Mouse (Mus musculus): ENCODE results near the gene AC109138.7.

Gene AC109138.7

GRCm38 (mm10) chr19:4214071-4214770 lies at the start of gene AC109138.7, which contains the start of gene Clcf1:
Gene AC109138.7, plus strand, starts transcription at chr19:4214357.
Gene Clcf1, plus strand, starts transcription at chr19:4214238.
- DNase-seq (ENCODE audit: low spot score), result peak; percentile 55

DNA sequence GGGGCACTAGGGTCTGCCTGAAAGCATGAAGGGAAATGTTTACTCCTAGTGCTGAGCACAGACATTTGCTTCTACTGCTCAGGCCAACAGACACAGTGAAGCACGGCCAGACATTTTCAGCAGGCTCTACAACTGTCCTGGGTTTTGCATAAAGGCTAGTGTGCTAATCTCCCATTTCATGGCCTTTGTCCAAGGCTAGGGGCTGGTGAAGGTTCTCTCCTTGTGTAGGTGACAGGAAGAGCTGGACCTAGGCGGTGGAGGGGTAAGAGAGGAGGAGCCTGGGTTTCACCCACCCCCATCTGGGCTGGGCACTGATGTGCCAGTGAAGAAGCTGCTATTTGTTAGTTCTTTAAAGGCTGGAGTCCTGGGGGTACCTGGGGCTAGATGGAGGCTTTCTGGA lies 49.4 kb upstream of the AC109138.7 start:
- DNase-seq (ENCODE audit: low spot score), result no peak

DNA sequence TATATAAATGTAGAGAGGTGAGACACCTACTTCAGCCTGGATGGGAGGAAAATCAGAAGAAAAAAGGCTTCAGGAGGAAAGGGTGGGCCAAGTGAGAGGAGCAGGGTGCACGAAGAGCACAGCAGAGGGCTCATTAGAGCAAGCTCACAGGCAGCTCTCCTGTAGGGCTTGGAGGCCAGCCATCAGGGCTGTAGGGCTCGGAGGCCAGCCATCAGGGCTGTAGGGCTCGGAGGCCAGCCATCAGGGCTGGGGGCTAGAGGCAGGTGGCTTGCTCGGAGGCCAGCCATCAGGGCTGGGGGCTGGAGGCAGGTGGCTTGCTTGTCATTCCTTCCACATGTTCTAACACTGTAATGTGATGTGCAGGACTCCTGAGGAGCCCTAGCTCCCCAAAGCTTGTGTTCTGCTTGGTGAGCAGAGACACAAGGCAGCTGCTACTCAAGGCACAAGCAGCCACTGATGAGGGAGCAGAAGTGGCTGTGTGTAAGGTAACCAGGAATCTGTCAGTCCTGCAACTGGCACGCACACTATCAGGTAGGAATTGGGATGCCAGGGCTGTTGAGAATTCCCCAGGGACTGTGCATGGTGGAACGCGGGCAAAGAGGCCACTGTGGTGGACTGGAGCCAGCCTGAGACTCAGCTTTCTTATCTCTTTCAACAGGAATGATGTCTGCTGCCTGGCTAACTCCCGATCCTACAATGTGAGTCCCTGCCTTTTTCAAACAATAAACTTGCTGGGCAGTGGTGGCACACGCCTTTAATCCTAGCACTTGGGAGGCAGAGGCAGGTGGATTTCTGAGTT lies 47.3 kb upstream of the AC109138.7 start:
- DNase-seq (ENCODE audit: low spot score), result no peak

DNA sequence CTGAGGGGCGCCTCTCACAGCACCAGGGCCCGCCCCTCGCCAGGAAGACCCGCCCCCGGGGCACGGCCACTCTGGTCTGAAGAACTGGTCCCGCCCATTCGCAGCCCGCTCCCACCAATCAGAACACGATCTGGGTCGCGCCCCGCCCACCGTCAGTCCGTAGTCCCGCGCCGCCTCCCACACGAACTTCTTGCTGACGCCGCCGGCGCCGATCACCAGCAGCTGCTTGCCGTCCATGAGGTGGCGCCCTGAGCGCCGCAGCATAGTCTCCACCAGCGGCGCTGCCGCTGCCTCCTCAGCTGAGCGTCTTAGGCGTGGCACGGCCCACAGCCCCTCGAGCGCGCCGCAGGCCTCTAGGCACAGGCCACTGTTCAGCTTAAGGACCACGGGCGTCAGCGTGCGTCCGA lies 44.8 kb upstream of the AC109138.7 start:
- peak; percentile 99 for DNase-seq (ENCODE audit: low spot score)

- no peak for DNase-seq (ENCODE audit: low spot score)
Observed at GRCm38 (mm10) chr19:4169810-4170209, 44.3 kb upstream of the AC109138.7 start.

DNA sequence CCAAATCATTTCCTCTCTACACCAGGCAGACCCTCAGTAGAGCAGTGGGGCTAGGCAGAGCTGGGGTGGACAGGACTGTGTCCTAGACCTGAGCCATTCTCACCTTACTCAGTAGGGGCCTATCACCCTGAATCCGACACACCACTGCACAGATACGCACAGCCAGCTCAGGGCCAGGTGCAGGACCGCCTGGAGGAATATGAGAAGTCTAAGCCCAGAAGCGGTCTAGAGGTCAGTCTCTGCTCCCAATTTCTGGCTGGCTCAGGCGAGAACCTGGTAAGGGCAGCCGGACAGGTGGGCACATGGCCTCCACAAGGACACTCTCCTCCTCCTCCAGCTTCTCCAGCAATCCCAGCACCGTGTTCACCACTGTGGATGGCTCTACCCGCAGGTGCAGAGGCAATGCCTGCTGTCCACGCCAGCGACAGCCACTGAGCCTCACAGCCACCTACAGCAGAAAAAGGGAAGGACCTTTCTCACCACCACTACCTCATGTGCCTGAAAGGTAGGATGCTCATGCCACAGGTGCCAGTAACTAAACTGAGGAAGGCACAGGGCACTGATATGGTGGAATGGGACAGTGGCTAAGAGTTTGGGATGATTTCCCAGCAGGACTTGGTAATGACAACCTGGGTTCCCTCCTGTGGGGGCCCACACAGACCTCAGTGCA lies 43.3 kb upstream of the AC109138.7 start:
- no peak for DNase-seq (ENCODE audit: low spot score)

- no peak for DNase-seq (ENCODE audit: low spot score)
Observed at GRCm38 (mm10) chr19:4171393-4172290, 42.5 kb upstream of the AC109138.7 start.

DNA sequence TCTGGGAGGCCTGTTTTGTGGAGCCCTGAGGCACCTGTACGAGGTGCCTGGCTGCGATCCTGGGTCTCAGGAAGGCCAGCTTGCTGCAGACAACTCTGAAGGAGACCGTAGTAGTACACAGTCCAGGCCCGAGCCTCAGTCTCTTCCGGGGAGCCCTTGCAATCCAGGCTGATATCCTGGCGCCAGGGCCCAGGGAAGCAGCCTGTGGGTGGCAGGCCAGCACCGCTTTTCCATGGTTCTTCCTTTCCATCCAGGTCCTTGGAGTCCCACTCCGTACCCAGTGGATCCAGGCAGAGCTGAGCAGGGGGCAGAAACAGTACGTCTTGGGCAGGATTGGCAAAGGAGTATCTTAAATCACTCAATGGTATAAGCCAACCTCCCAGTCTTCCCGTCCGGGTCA lies 41.2 kb upstream of the AC109138.7 start:
- no peak for DNase-seq (ENCODE audit: low spot score)

DNA sequence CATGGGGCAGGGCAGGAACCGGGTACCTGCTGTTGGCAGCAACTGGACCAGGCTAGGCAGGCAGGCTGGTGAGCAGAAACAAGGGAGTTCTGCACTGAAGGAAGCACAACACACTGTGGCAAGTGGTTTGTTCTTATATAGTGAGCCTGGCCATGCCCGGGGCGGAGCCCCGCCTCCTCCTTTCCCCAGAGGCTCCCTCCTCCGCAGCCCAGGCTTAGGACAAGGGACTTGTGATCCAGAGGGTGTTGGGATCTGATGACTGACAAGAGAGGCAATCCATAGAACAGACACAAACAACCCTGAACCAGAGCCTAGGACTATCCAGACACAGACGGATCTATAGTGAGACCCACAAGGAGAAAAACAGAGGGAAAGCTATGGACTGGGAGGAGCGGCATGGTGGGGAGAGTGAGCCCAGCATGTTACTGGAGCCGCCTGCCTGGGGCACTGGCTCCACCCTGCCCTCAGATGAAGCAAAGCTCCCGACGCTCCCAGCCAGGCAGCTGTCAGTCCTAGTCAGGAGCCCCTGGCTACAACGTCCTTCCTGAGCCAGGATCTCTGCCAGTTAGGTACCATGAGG lies 38.7 kb upstream of the AC109138.7 start, which contains the start of gene Carns1:
TSS of gene Carns1 (minus strand) at position 112 of the 580 bp plus-strand sequence.
- DNase-seq (ENCODE audit: low spot score), result no peak

- DNase-seq (ENCODE audit: low spot score), result no peak
Observed at GRCm38 (mm10) chr19:4180411-4180810, 33.7 kb upstream of the AC109138.7 start.

DNA sequence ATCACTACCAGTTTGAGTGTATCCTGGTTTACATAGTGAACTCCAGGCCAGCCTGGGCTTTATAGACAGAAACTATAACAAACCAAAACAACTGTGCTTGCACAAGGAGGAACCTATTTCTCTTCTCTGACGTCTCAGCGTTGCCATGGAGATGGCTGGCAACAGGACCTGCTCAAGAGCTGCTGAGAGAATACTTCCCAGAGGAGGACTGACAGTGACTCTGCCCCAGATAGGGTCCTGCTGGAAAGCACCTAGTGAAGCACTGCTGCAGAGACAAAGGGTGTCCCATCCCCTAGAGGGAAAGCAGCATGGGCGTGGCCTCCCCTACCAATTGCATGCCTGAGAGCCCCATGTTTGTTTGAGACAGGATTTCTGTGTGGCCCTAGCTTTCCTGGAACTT lies 32.3 kb upstream of the AC109138.7 start:
- DNase-seq (ENCODE audit: low spot score), result peak; percentile 46

- no peak for DNase-seq (ENCODE audit: low spot score)
Observed at GRCm38 (mm10) chr19:4183689-4184088, 30.5 kb upstream of the AC109138.7 start.

DNA sequence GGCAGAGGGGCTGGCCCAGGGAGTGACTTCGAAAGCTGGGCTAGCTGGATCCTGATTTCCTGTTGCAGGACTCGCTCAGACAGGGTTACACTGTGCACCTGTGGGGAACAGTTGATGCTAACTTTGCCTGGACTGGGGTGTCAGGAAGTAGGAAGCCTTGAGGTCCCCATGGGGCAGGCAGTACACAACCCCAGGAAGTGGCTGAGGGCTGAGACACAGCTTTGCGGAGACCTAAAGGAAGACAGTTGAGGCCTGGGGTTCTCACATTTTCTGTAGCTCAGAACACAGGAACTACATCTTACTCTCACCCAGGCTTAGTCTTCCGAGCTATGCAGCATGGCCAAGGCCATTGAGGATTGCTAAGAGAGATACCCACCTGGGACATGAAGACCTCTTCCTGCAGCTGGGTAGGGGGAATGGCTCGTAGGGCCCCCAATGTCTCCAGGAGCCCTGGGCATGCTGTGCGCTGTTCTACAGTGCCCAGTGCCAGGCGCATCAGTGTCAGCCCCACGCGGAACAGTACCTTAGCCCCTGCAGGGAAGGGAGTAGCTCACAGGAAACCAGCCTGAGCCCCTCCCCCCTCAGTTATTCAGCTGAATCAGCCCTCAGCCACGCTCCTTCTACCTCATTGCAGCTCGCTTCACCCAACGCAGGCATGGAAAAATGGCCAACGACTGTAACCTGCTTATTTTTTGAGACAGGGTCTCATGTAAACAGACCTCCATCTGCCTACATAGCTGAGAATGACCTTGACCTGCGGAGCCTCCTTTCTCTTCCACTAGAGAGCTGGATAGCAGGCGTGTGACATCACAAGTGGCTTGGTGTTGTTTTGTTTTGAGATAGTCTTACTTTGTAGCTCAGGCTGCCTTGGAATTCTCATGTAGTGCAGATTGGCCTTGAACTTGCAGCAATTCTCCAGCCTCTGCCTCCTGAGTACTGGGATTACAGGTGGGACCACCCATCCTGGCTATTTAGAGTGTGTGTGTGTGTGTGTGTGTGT lies 28.9 kb upstream of the AC109138.7 start:
- DNase-seq (ENCODE audit: low spot score), result no peak

GRCm38 (mm10) chr19:4187303-4187702 lies 26.9 kb upstream of the AC109138.7 start:
- no peak for DNase-seq (ENCODE audit: low spot score)

DNA sequence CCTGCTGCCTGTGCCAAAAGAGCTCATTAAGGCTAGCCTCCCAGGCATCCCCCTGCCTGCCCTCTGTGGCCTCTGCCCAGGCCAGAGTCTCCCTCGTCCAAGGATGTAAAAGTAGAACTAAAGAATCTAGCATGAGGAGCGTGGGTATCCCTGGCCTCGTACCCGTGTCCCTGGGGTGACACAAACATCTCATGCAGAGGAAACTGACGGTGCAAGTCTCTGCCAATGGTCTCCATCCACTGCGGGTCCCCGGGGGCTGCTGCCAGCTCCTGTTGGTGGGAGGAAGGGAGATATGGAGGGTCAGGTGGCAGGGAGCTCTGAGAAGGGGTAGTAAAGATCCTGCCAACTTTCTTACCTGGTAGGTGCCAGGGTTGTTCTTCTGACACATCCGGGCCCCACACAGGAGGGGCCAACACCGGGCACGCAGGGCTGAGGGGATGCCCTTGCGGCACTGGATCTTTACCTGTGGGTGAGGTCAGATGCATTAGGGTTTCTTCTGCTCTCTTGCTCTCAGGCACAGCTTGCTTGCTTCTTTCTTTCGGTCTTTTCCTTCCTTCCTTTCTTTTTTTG lies 25.0 kb upstream of the AC109138.7 start:
- DNase-seq (ENCODE audit: low spot score), result no peak

DNA sequence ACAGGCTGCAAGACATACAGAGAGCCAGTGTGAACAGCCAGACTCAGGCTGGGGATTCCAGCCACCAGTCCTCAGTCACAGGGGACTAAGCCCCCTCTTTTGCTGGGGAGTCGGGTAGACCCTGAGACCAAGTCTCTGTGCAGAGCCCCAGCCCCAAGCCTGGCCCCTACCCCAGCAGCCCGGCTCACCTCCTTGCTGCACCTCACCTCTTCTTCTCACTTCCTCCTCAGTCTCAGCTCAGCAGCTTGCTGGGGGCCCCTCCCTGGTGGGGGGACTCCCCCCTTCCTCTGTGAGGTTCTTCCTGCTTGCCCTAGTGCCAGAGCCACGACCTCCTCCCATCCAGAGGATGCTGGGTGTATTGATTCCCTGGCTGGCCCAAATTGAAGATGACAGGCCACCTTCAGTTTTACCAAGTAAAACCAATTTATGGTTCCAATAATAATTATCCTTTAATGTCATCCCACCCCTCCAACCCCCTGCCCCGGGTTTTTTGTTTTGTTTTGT lies 23.3 kb upstream of the AC109138.7 start, which contains the start of gene Tbc1d10c:
TSS of gene Tbc1d10c (minus strand) at position 454 of the 504 bp plus-strand sequence.
- DNase-seq (ENCODE audit: low spot score), result no peak

GRCm38 (mm10) chr19:4191528-4192250 lies 22.5 kb upstream of the AC109138.7 start, which contains the start of gene Ppp1ca:
Gene Ppp1ca, plus strand, starts transcription at chr19:4192065.
- DNase-seq (ENCODE audit: low spot score), result peak; percentile 98

- no peak for DNase-seq (ENCODE audit: low spot score)
Observed at GRCm38 (mm10) chr19:4192251-4192985, 21.7 kb upstream of the AC109138.7 start.
